Mouse (Mus musculus): ENCODE results near the gene Pigz. TPM values are rescaled to one million over a fixed set of nuclear protein-coding genes. Genes with fewer than 3 reads are reported as not detected.

Pigz gene
- polyA plus RNA-seq, 1 experiment from 2014 or later = 1.7 TPM

DNA sequence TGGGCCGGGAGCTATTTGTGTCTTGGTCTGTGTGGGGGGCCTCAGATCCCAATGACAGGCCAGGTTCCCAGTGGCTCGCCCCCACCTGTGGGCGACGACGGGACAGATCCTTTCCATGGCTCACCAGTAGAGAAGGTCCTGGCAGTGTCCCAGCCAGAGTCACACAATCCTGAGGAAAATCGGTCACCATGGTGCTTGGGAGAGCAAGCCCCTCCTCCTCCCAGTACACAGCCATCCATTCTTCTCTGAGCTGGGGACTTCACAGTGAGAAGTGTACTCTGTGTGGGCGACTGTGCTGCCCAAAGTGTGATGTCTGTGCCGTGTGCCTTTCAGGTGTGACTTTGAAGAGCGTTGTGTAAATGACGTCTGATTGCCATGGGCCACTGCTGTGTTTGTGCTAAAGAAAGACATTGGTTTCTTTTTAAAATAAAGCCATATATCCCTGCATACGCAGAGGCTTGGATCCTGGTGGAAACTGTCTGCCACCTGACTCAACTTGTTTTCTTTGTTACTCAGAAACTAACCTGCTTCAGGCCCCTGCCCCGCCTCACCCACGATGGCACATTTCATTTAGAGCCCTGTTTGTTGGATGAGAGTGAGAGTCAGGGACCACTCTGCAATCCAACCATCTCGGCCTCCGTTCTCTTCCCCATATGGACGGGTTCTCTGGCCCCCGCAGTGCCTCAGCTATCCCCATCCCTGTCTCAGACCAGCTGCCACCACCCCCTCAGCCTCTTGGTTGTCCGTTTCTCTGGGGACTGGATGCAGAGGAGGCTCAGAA lies 34.9 kb upstream of the Pigz start:
- no peaks in the 10 kb centered on the region for H3K9me3 ChIP-seq (ENCODE audit: control insufficient read depth, low read length)
- no peak for ATAC-seq (ENCODE audit: low FRiP score, low TSS enrichment)
- H3K36me3 ChIP-seq (ENCODE audit: control insufficient read depth, insufficient read depth, low read length) = no peaks in the 10 kb centered on the region
- no peak overlapping the region for H3K4me3 ChIP-seq (ENCODE audit: low read depth, low read length)
- H3K4me1 ChIP-seq (replicated peaks; ENCODE audit: control insufficient read depth, insufficient read depth) = no peaks in the 10 kb centered on the region
- no peak for DNase-seq (ENCODE audit: low spot score)
- H3K27me3 ChIP-seq (ENCODE audit: control insufficient read depth, insufficient read depth, low read length) = no peaks in the 10 kb centered on the region
- 73% methylated on average over 18 of the region's 18 CpGs for WGBS
- no peak overlapping the region for H3K27ac ChIP-seq (replicated peaks)
- H3K4me2 ChIP-seq (replicated peaks; ENCODE audit: low read depth) = no peak overlapping the region
- no peak overlapping the region for H3K9ac ChIP-seq (ENCODE audit: low read length)
- TF ChIP-seq CTCF (IDR thresholded peaks at IDR 0.05; ENCODE audit: low read depth) (no peak), EP300 (optimal IDR thresholded peaks at IDR 0.05) (no peak)

- H3K4me2 ChIP-seq (replicated peaks; ENCODE audit: low read depth) = no peak overlapping the region
- ATAC-seq (ENCODE audit: low FRiP score, low TSS enrichment) = no peak
- no peaks in the 10 kb centered on the region for H3K36me3 ChIP-seq (ENCODE audit: control insufficient read depth, insufficient read depth, low read length)
- no peak overlapping the region for H3K9ac ChIP-seq (ENCODE audit: low read length)
- no peak overlapping the region for H3K27ac ChIP-seq (replicated peaks)
- H3K4me3 ChIP-seq (ENCODE audit: low read depth, low read length) = no peak overlapping the region
- H3K27me3 ChIP-seq (ENCODE audit: control insufficient read depth, insufficient read depth, low read length) = no peaks in the 10 kb centered on the region
- 85% methylated on average over 1 of the region's 1 CpGs for WGBS
- DNase-seq (ENCODE audit: low spot score) = no peak
- H3K9me3 ChIP-seq (ENCODE audit: control insufficient read depth, low read length) = no peaks in the 10 kb centered on the region
- H3K4me1 ChIP-seq (replicated peaks; ENCODE audit: control insufficient read depth, insufficient read depth) = 0 out of 2 replicates have a peak, but pooled peaks cover 3% of the 10 kb centered on the region
- TF ChIP-seq CTCF (IDR thresholded peaks at IDR 0.05; ENCODE audit: low read depth) (no peak), EP300 (optimal IDR thresholded peaks at IDR 0.05) (no peak)
Observed at GRCm38 (mm10) chr16:31901886-31902285, 31.8 kb upstream of the Pigz start.

GRCm38 (mm10) chr16:31903239-31903638 lies 30.4 kb upstream of the Pigz start:
- TF ChIP-seq CTCF (IDR thresholded peaks at IDR 0.05; ENCODE audit: low read depth) (no peak), EP300 (optimal IDR thresholded peaks at IDR 0.05) (no peak)
- Histone ChIP-seq H3K9me3 (ENCODE audit: control insufficient read depth, low read length) (no peaks in the 10 kb centered on the region), H3K27ac (replicated peaks) (no peak overlapping the region), H3K4me3 (ENCODE audit: low read depth, low read length) (no peak overlapping the region), H3K4me2 (replicated peaks; ENCODE audit: low read depth) (no peak overlapping the region), H3K9ac (ENCODE audit: low read length) (no peak overlapping the region), H3K4me1 (replicated peaks; ENCODE audit: control insufficient read depth, insufficient read depth) (0 out of 2 replicates have a peak, but pooled peaks cover 3% of the 10 kb centered on the region), H3K27me3 (ENCODE audit: control insufficient read depth, insufficient read depth, low read length) (no peaks in the 10 kb centered on the region), H3K36me3 (ENCODE audit: control insufficient read depth, insufficient read depth, low read length) (no peaks in the 10 kb centered on the region)
- WGBS = 83% methylated on average over 8 of the region's 8 CpGs
- DNase-seq (ENCODE audit: low spot score) (no peak), ATAC-seq (ENCODE audit: low FRiP score, low TSS enrichment) (no peak)

- H3K27me3 ChIP-seq (ENCODE audit: control insufficient read depth, insufficient read depth, low read length) = no peaks in the 10 kb centered on the region
- H3K9ac ChIP-seq (ENCODE audit: low read length) = no peak overlapping the region
- H3K27ac ChIP-seq (replicated peaks) = no peak overlapping the region
- no peak for DNase-seq (ENCODE audit: low spot score)
- no peaks in the 10 kb centered on the region for H3K9me3 ChIP-seq (ENCODE audit: control insufficient read depth, low read length)
- no peaks in the 10 kb centered on the region for H3K36me3 ChIP-seq (ENCODE audit: control insufficient read depth, insufficient read depth, low read length)
- no peak overlapping the region for H3K4me3 ChIP-seq (ENCODE audit: low read depth, low read length)
- WGBS = 66% methylated on average over 4 of the region's 4 CpGs
- peak; percentile 47; the same call in 1 of the 2 replicates for TF ChIP-seq CTCF (IDR thresholded peaks at IDR 0.05; ENCODE audit: low read depth)
- TF ChIP-seq EP300 (optimal IDR thresholded peaks at IDR 0.05) = no peak
- ATAC-seq (ENCODE audit: low FRiP score, low TSS enrichment) = no peak
- 0 out of 2 replicates have a peak, but pooled peaks cover 3% of the 10 kb centered on the region for H3K4me1 ChIP-seq (replicated peaks; ENCODE audit: control insufficient read depth, insufficient read depth)
- no peak overlapping the region for H3K4me2 ChIP-seq (replicated peaks; ENCODE audit: low read depth)
Observed at GRCm38 (mm10) chr16:31905331-31905730, 28.3 kb upstream of the Pigz start.

DNA sequence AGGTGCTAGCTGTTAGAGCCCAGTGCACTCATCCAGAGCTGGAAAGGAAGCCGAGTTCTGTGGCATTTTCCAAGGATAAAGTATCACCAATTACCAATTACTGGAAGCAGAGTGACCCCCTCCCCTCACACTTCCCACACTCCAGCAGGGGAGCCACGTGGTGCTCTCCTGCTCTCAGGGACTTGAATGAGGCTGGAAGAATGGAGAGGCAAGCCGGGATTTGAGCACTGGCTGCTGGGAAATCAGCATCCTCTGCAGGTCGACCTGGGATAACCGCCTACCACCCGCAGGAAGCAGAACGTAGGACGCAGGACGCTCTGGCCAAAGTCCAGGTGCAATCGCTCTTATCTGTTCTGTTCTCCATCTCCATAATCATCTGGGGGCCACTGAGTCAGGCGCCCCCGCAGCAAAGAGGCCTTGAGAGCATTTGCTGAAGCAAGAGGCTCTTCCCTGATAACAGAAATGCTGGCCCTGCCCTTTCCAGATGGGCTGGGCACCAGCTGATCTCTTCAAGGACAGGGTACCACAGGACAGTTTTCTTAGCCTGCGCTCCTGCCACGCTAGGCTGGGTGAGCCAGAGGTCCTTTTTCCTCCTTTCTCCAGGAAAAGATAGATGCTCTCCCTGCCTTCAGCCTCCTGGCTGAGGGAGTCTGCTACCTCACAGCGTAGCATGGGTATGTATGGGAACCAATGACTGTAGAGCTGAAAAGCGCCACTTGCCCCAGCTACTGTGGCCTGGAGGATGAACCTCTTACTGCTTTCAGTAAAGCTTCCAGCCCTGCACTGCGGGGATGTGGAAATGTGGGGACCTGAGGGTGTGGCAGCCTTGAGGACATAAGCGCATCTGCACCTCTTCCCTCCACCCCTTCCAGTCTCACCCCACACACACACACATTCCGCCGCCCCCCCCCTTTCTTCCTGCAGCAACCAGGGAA lies 27.5 kb upstream of the Pigz start:
- Histone ChIP-seq H3K9ac (ENCODE audit: low read length) (no peak overlapping the region), H3K4me3 (ENCODE audit: low read depth, low read length) (peak overlapping the region; percentile 12; the same call in 1 of the 2 replicates), H3K4me1 (replicated peaks; ENCODE audit: control insufficient read depth, insufficient read depth) (0 out of 2 replicates have a peak, but pooled peaks cover 3% of the 10 kb centered on the region), H3K27me3 (ENCODE audit: control insufficient read depth, insufficient read depth, low read length) (no peaks in the 10 kb centered on the region), H3K4me2 (replicated peaks; ENCODE audit: low read depth) (peak overlapping the region; percentile 42), H3K36me3 (ENCODE audit: control insufficient read depth, insufficient read depth, low read length) (no peaks in the 10 kb centered on the region), H3K27ac (replicated peaks) (no peak overlapping the region), H3K9me3 (ENCODE audit: control insufficient read depth, low read length) (no peaks in the 10 kb centered on the region)
- 30% methylated on average over 20 of the region's 20 CpGs for WGBS
- ATAC-seq (ENCODE audit: low FRiP score, low TSS enrichment) (no peak), DNase-seq (ENCODE audit: low spot score) (no peak)
- no peak for TF ChIP-seq CTCF (IDR thresholded peaks at IDR 0.05; ENCODE audit: low read depth)
- no peak for TF ChIP-seq EP300 (optimal IDR thresholded peaks at IDR 0.05)
